Mouse (Mus musculus): ENCODE measurements around the gene Serpinf1.

Gene Serpinf1

DNA sequence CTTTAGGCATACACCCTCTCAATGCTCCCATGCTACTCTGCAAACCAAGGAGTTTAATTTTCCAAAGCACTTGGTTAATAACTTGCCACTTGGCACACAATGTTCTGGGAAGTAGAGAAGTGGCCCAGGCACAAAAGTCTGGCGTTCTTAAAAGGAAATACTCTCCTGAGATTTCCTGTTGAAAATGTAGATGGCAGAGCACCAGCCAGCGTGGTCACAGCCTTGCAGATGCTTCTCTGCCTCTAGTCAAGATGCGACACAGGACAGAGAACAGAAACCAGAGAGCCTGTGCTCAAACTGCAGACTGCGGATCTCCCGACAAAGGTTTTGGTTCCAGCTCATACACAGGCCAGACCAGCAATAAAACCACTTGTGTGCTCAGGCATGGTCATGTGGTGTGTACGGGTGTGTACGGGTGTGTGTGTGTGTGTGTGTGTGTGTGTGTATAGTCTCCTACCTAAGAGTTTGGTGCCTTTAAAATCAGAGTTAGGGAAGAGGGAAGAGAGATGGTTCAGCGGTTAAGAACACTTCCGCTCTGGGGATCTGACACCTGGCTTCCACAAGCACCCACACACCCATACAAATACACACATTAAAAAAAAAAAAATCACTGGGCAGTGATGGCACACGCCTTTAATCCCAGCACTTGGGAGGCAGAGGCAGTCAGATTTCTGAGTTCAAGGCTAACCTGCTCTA is 32.7 kb upstream of the Serpinf1 start:
- DNase-seq (ENCODE audit: low read depth): no peak

GRCm38 (mm10) chr11:75453991-75454930 is 31.8 kb upstream of the Serpinf1 start, which contains the start of gene Wdr81:
Wdr81 (minus strand) TSS chr11:75454717.
- peak; percentile 82 for DNase-seq (ENCODE audit: low read depth)

GRCm38 (mm10) chr11:75452812-75453557 is 30.5 kb upstream of the Serpinf1 start:
- DNase-seq (ENCODE audit: low read depth): no peak

- DNase-seq (ENCODE audit: low read depth): no peak
These were observed 29.6 kb upstream of the Serpinf1 start for GRCm38 (mm10) chr11:75452081-75452480.

- DNase-seq (ENCODE audit: low read depth): no peak
These were observed 28.4 kb upstream of the Serpinf1 start for GRCm38 (mm10) chr11:75450936-75451335.

DNA sequence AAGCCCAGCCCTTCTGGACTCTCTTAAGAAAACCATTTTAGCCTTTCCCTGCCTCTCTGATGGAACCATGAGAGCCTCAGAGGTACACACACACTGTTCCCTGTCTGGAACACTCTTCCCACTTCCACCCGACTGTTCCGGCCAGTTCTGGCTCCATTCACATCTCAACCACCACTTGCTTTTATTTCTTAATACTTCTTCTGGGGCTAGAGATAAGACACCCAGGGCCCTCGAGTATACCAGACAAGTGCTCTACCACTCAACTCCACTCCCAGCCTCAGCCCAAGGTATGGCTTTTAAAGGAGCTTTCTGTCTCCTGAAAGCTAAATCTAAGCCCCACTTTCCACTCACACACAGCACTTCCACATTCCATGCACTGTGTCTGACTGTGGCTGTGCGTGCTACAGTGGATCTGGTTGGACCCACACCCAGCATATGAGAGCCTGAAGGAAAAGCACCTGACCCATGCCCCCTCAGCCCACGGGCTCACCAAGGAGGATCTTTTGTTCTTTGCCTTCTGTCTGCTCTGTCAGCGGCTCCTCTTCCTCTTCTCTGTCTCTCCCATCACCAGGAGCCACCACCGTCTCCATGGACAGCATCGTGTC is 27.9 kb upstream of the Serpinf1 start:
- DNase-seq (ENCODE audit: low read depth): no peak

DNA sequence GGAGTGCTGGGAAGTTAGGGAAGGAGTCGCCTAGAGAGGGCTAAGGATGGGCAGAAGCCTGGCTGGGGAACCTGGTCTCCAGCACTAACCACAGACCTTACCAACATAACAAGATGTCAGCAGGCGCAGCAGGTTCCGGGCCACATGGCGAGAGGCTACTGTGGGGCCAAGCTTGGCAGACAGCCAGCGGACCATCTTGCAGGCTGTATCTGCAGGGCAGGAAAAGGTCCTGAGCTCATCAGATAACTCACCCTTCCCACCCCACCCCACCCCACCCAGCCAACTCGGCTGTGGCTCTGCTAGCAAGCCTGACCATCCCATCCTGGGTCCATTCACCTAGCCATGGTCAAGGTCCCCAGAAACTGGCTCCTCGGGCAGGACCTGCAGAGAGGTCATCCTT is 27.2 kb upstream of the Serpinf1 start:
- no peak for DNase-seq (ENCODE audit: low read depth)

GRCm38 (mm10) chr11:75448575-75448974 is 26.1 kb upstream of the Serpinf1 start:
- DNase-seq (ENCODE audit: low read depth): no peak

- DNase-seq (ENCODE audit: low read depth): no peak
These were observed 21.2 kb upstream of the Serpinf1 start for GRCm38 (mm10) chr11:75443711-75444110.

GRCm38 (mm10) chr11:75441601-75442000 is 19.1 kb upstream of the Serpinf1 start:
- DNase-seq (ENCODE audit: low read depth): no peak

GRCm38 (mm10) chr11:75441034-75441433 is 18.5 kb upstream of the Serpinf1 start:
- no peak for DNase-seq (ENCODE audit: low read depth)

DNA sequence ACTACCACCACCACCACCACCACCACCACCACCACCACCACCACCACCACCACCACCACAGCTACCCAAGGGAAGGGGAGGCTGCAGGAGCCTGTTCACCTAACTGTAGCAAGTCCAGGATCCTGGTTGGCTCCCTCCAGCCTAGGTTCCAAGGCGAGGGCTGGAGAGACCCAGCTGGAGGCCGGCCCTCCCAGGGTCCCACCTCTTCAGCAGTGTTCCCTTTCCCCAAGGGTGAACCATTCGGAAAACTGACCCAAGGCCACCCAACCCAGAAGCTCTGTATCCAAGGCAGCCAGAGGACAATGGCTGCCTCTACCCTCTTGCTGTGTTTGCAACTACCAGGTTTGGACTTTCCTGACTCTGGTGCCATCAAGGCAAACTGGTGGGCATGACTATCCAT is 17.4 kb upstream of the Serpinf1 start:
- DNase-seq (ENCODE audit: low read depth): no peak

DNA sequence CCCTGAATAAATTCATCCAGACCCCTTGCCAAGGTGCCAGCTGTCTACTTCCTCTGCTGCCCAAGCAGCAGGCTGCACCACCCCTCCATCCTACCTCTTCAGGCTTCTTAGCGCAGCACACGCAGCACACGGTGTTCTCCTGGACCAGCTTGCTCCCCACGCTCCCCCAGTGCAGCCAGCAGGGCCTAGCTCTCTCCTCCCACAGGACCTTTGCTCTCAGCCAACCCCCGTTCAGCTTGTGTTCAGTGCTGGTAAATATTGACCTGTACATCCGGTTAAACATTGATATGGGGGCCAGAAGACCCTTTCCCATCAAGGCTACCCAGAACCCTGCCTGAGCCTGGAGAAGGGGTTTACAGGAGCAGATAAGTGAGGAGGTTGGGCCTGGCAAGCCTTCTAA is 16.9 kb upstream of the Serpinf1 start, which contains the start of gene Serpinf2:
Gene Serpinf2, minus strand, starts transcription at position 229 of the 400 bp plus-strand sequence.
- no peak for DNase-seq (ENCODE audit: low read depth)

DNA sequence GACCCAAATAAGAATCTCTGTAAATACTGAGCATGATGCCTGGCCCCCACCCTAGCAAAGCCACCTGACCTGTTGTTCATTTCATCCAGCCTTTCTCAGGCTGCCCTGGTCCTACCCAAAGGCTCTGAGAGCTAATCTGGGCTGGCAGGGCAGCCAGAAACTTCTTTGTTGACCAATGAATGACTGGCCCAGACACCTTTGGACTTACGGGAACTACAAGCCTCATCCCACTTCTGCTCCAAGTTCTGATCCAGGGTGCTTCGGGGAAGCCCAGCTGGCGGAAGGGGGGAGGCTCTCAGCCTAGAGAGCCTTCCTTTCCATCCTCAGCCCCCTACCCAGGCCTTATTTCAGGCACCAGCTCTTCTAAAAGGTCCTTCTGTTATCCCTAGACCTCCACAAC is 16.3 kb upstream of the Serpinf1 start:
- DNase-seq (ENCODE audit: low read depth): no peak

DNA sequence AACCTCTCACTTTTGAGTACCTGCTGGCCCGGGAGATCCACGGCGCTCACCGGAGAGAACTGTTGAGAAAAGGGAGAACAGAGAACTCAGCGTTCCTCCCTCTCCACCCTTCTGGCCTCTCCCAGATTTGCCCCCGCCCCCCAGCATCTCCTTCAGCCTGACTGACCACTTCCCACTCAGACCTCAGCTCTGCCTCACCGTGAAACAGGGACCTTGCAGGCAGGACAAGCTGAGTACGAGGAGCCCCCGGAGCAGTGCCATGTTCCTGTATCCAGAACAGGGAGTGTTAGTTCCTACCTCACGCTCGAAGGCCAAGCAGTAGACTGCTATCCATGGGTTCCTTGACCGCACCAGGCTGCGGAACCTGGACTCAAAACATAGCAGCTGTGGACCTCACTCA is 15.7 kb upstream of the Serpinf1 start:
- DNase-seq (ENCODE audit: low read depth): no peak

- no peak for DNase-seq (ENCODE audit: low read depth)
These were observed 11.6 kb upstream of the Serpinf1 start for GRCm38 (mm10) chr11:75434138-75434537.

DNA sequence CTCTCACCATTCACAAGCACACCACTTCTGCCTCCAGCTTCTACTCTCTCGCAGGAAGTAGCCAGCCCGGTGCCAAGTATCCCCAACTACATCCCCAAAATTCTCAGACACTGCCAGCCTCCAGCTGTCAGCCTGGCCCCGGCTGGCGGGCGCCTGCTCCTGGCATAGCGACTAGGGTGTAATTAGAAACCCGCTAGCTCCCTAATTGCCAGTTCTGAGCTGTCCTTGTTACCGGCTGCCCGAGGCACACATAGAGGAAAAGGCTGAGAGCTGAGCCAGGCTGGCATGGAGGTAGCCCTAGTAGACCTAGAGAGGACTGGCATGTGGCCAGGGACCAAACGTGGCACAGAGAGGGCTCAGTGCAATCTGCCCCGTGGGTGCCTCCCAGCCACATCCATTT is 8.8 kb upstream of the Serpinf1 start:
- no peak for DNase-seq (ENCODE audit: low read depth)

- peak; percentile 25 for DNase-seq (ENCODE audit: low read depth)
These were observed 6.7 kb upstream of the Serpinf1 start for GRCm38 (mm10) chr11:75429019-75429705.

- no peak for DNase-seq (ENCODE audit: low read depth)
These were observed 2.0 kb upstream of the Serpinf1 start for GRCm38 (mm10) chr11:75424459-75424858.

DNA sequence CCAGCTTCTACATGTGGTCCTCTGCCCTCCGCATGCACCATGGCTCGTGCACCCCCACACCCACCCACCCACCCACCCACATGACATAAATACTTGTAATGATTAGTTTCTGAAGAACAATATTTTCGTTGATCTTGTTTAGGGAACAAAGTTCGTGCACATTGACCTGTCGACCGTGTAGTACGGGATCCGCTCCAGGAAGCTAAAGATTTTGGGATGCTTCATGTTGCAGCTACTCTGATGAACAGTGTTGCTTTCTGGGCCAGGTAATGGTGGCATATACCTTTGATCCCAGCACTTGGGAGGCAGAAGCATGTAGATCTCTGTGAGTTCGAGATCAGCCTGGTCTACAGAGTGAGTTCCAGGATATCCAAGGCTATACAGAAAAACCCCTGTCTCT is 1.5 kb upstream of the Serpinf1 start:
- no peak for DNase-seq (ENCODE audit: low read depth)

GRCm38 (mm10) chr11:75423091-75423490 is 590 bp upstream of the Serpinf1 start:
- DNase-seq (ENCODE audit: low read depth): no peak
